Mouse (Mus musculus) ES-E14 (cell line): ENCODE data around the gene 1700010I14Rik. TPM values are rescaled to one million over a fixed set of nuclear protein-coding genes. Genes with fewer than 3 reads are reported as not detected.
A peak's percentile ranks its signal among the peaks of the same experiment; 100 is the strongest.

Experiments used
- DNase-seq: peaks from one replicate; pipeline ENCODE4 v3.0.0-alpha.2; 2013; ENCODE audit warnings: low read depth, low spot score
- H3K27ac ChIP-seq: 2 replicates; pipeline ENCODE4 v1.5.1; 2012; ENCODE audit warnings: low read depth, mild to moderate bottlenecking, low read length, moderate library complexity, mixed read lengths; ENCODE audit not compliant: poor library complexity, insufficient read depth, severe bottlenecking
- H3K36me3 ChIP-seq: 2 replicates; pipeline ENCODE4 v1.6.1; 2012; ENCODE audit warnings: mild to moderate bottlenecking, low read length, moderate library complexity, mixed read lengths; ENCODE audit not compliant: control insufficient read depth, poor library complexity, insufficient read depth, severe bottlenecking
- H3K4me1 ChIP-seq, 2 experiments: fragments of 150-350 bp in 1 of 2; sonication (generic) in 1 of 2; 2 replicates each; pipeline ENCODE4 v1.6.1; 2012; ENCODE audit warnings: low read length in 2 of 2, mild to moderate bottlenecking in 1 of 2, mixed read lengths in 1 of 2; ENCODE audit not compliant: control insufficient read depth in 2 of 2, insufficient read depth in 2 of 2, poor library complexity in 1 of 2
- H3K4me3 ChIP-seq, 2 experiments: fragments of 150-350 bp in 1 of 2; sonication (generic) in 1 of 2; 2 replicates each; pipeline ENCODE4 v1.5.1; 2012; ENCODE audit warnings: low read length in 2 of 2, low read depth in 1 of 2, mild to moderate bottlenecking in 1 of 2, mixed read lengths in 1 of 2; ENCODE audit not compliant: insufficient read depth in 1 of 2, poor library complexity in 1 of 2, severe bottlenecking in 1 of 2
- H3K9ac ChIP-seq: 2 replicates; pipeline ENCODE4 v1.6.1; 2012; ENCODE audit warnings: low read depth, mild to moderate bottlenecking, low read length, mixed read lengths; ENCODE audit not compliant: poor library complexity, insufficient read depth, severe bottlenecking
- H3K9me3 ChIP-seq: fragments of 150-350 bp; sonication (generic); 2 replicates; pipeline ENCODE4 v1.6.1; 2012; ENCODE audit warnings: low read depth, mild to moderate bottlenecking, low read length; ENCODE audit not compliant: control insufficient read depth, insufficient read depth
- CHD2 ChIP-seq: IDR thresholded peaks from 2 replicates; pipeline ENCODE4 v1.6.1; 2014; ENCODE audit warnings: mild to moderate bottlenecking, low read depth, low read length, inconsistent platforms
- HCFC1 ChIP-seq: IDR thresholded peaks from 2 replicates; pipeline ENCODE4 v1.6.1; 2012; ENCODE audit warnings: low read length, inconsistent platforms, borderline replicate concordance; ENCODE audit not compliant: insufficient read depth
- MAFK ChIP-seq: IDR thresholded peaks from 2 replicates; pipeline ENCODE4 v1.6.1; 2014; ENCODE audit warnings: mild to moderate bottlenecking, low read depth, low read length, inconsistent platforms; ENCODE audit not compliant: insufficient read depth
- ZC3H11A ChIP-seq: IDR thresholded peaks from 2 replicates; pipeline ENCODE4 v1.6.1; 2012; ENCODE audit warnings: low read depth, mild to moderate bottlenecking, inconsistent platforms, low read length, borderline replicate concordance
- ZNF384 ChIP-seq: IDR thresholded peaks from 2 replicates; pipeline ENCODE4 v1.6.1; 2012; ENCODE audit warnings: low read depth, low read length, inconsistent platforms
- in situ Hi-C, 2 experiments: fragments of 600-800 bp; cut with MboI; formaldehyde crosslinking; loops; one replicate each; pipeline ENCODE4 v1.15.1; 2025; ENCODE audit warnings: low sequenced_read_pairs in 2 of 2, inconsistent platforms in 1 of 2; ENCODE audit not compliant: unreplicated experiment in 2 of 2
- total RNA-seq: library from RNA; depleted of rRNA; stranded (reverse); fragments of 300-350 nt; gene quantifications from 2 replicates; pipeline ENCODE4 v1.2.3, GENCODE M21; 2012

The 1700010I14Rik gene
- total RNA-seq, 1 experiment: 0.22 TPM

DNA sequence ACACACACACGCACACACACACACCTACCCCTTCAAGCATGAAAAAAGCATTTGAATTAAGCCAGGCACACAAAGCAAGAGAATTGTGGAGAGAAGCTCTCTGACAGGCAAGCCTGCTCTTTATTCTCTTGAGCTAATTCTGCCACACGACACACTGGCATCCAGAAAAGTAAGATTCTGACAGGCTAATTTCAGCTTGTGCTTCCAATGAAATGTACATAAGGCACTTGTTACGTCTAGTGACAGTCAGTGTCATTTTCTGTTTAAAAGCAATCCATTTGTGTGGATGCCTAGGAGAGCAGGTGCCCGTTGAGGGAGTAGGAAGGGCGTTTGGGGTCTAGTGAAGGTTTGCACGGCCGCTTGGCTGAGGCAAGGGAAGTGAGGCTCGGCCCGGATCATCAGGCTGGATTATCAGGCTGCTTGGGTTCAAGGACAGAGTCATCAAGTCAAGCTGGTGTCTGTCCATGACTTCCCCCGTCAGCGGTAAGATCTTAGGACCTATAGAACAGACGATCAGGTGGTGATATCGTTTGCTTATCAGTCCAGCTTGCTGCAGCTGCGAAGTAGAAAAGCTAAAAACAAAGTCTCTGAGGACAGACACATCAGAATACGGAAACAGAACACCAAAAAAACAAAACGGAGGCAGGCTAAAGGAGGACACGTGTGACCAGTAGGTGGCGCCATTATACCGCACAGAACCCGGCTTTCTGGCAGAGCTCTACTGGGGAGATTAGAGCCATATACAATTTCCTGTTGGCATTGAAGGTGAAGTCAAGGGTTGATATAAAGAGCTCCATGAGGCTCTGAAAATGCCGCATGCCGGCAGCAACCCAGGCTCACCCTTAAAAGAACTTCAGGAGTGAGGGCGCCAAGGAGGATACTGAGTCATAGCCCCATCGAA, 43.4 kb downstream of the 1700010I14Rik start:
- peak; percentile 34; the same call in 1 of the 2 replicates for TF ChIP-seq ZC3H11A
- TF ChIP-seq HCFC1: no peak
- TF ChIP-seq CHD2: no peak
- peak; percentile 44; the same call in 1 of the 2 replicates for TF ChIP-seq ZNF384
- no peak for TF ChIP-seq MAFK
- in situ Hi-C loops: no loop called here
- Histone ChIP-seq H3K9ac (no peak overlapping the region), H3K4me1 (peaks cover 0 to 5% of the 10 kb centered on the region in 2 experiments; a peak in 1 of 4 replicates), H3K27ac (no peak overlapping the region), H3K9me3 (no peaks in the 10 kb centered on the region; the same call in 1 of the 2 replicates), H3K36me3 (no peaks in the 10 kb centered on the region), H3K4me3 (no peak overlapping the region)
- DNase-seq: peak; percentile 75

DNA sequence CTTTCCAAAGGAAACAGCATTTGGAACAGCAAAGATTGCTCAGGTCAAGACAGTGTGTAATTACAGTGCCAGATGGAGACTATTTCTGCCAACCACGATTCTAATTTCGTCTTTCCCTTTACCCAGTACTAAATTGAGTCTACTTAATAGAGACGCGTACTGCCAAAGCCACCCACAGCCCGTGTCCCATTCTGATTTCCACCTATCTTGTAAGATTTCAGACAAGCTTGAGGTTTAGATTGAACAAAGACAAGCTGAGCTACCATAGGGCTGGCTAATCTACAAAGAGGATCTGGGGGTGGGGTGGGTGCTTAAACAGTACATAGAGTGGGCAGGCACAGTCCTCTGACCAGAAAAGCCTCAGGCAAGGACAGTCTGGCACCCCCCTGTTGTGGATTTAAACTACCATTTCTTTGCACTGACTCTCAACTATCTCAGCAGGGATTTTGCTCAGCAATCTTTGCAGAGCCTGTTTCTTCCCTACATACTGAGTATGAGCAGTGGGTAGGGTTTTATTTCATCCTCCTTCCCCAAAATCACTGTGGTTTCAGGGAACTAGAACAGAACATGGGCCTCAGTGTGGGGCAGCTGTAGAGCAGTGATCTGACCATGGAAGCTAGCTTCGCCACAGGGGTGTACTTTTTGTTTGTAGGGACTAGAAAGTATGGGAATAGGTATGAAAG, 44.4 kb downstream of the 1700010I14Rik start:
- DNase-seq: no peak
- H3K4me3 ChIP-seq: no peak overlapping the region
- H3K27ac ChIP-seq: no peak overlapping the region
- H3K9ac ChIP-seq: no peak overlapping the region
- H3K4me1 ChIP-seq: peaks cover 0 to 5% of the 10 kb centered on the region in 2 experiments; a peak in 1 of 4 replicates
- no peaks in the 10 kb centered on the region; the same call in 1 of the 2 replicates for H3K9me3 ChIP-seq
- TF ChIP-seq MAFK: no peak
- no peak for TF ChIP-seq CHD2
- no peak for TF ChIP-seq ZNF384
- TF ChIP-seq HCFC1: no peak
- no peak for TF ChIP-seq ZC3H11A
- in situ Hi-C loops: no loop called here
- H3K36me3 ChIP-seq: no peaks in the 10 kb centered on the region

DNA sequence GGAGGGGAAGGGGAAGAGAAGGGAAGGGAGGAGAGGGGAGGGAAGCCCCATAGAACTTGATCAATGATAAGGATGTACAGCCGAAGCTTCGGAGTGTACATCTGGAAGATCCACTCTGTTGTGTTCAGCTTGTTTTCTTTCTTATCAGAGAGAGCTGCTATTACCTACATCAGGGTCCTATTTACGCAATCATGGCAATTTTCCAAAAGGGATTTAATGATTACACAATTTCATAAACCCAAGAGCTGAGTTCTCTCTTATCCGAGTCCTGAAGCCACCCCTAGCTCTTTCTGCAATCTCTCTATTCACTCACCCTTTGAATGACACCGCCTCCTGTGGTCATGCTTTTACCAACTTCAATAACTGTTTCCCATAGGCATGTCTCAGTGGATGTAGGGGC, 45.4 kb downstream of the 1700010I14Rik start:
- TF ChIP-seq HCFC1 (no peak), MAFK (no peak), ZC3H11A (no peak), CHD2 (no peak)
- DNase-seq: no peak
- in situ Hi-C loops: no loop called here
- Histone ChIP-seq H3K36me3 (no peaks in the 10 kb centered on the region), H3K9me3 (no peaks in the 10 kb centered on the region; the same call in 1 of the 2 replicates), H3K4me1 (peaks cover 0 to 5% of the 10 kb centered on the region in 2 experiments; a peak in 1 of 4 replicates), H3K9ac (no peak overlapping the region), H3K27ac (no peak overlapping the region), H3K4me3 (no peak overlapping the region)

DNA sequence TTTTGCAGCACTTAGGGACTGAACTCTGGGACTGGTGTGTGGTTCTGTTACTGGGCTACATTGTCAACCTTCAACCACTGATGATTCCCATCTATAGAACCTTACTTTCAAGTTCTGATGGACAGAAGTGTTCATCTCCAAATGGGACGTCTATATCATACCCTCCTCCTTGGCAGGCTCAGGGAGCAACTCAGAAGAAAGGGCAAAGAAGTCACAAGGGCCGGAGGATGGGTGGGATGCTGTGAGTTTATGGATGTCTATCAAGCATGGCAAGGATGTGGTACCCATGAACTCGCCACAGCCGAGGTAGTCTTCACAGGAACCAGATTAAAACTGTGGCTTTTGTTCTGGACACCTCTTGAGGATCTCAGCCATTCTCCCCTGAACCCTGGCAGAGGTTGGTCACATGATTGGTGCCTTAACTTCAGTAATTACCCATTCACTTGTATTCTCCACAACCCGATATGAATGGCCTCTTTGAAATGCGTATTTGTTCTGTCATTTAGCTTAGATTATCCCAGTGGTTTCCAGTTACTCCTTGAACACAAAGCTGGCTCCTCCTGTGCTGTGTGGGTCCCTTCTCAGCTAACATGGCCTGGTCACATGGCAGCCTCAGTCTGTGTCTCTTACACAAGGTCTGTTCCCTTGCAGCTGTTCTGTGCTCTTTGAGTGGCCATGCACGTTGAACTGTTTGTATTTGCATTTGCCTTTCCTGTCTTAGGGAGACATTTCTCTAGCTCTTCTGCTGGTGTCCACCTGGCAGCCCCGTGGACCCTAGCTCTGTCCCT, 47.6 kb downstream of the 1700010I14Rik start:
- Histone ChIP-seq H3K36me3 (no peaks in the 10 kb centered on the region), H3K4me1 (peaks cover 0 to 5% of the 10 kb centered on the region in 2 experiments; a peak in 1 of 4 replicates), H3K9ac (no peak overlapping the region), H3K9me3 (no peaks in the 10 kb centered on the region; the same call in 1 of the 2 replicates), H3K4me3 (no peak overlapping the region), H3K27ac (no peak overlapping the region)
- in situ Hi-C loops: no loop called here
- TF ChIP-seq HCFC1: no peak
- TF ChIP-seq MAFK: no peak
- no peak for TF ChIP-seq ZC3H11A
- TF ChIP-seq CHD2: no peak
- no peak for TF ChIP-seq ZNF384
- peak; percentile 34 for DNase-seq
